Mouse (Mus musculus) thymus, adult 2 months (tissue): ENCODE data around the gene Klf15. TPM values are rescaled to one million over a fixed set of nuclear protein-coding genes. Genes with fewer than 3 reads are reported as not detected.

ENCODE experiments used
- DNase-seq: peaks from one replicate; pipeline ENCODE4 v3.0.0; 2021
- H3K27ac ChIP-seq: fragments of 200-500 bp; 2 replicates; pipeline ENCODE4 v1.5.1; 2012; ENCODE audit warnings: low read length, control low read depth; ENCODE audit not compliant: control insufficient read depth, insufficient read depth
- H3K27me3 ChIP-seq: fragments of 200-500 bp; 2 replicates; pipeline ENCODE4 v1.6.1; 2012; ENCODE audit warnings: mild to moderate bottlenecking, low read length, moderate library complexity, mixed read lengths; ENCODE audit not compliant: control insufficient read depth, insufficient read depth
- H3K36me3 ChIP-seq: fragments of 200-500 bp; 2 replicates; pipeline ENCODE4 v1.6.1; 2012; ENCODE audit warnings: mild to moderate bottlenecking, low read length, moderate library complexity; ENCODE audit not compliant: control insufficient read depth, insufficient read depth
- H3K4me1 ChIP-seq: fragments of 200-500 bp; replicated peaks from 2 replicates; pipeline ENCODE4 v1.6.1; 2012; ENCODE audit warnings: low read length; ENCODE audit not compliant: control insufficient read depth, insufficient read depth
- H3K4me3 ChIP-seq: fragments of 200-500 bp; 2 replicates; pipeline ENCODE4 v1.5.1; 2012; ENCODE audit warnings: mild to moderate bottlenecking, low read length, control low read depth, moderate library complexity; ENCODE audit not compliant: control insufficient read depth, insufficient read depth
- CTCF ChIP-seq: fragments of 200-500 bp; IDR thresholded peaks from 2 replicates; pipeline ENCODE4 v1.5.1; 2012; ENCODE audit warnings: mild to moderate bottlenecking, control low read depth, low read length, moderate library complexity, borderline replicate concordance; ENCODE audit not compliant: control insufficient read depth, poor library complexity, insufficient read depth; ENCODE audit errors: extremely low read depth
- POLR2A ChIP-seq: fragments of 200-500 bp; IDR thresholded peaks from 2 replicates; pipeline ENCODE4 v1.6.1; 2012; ENCODE audit warnings: mild to moderate bottlenecking, low read length, control low read depth, moderate library complexity; ENCODE audit not compliant: control insufficient read depth, poor library complexity, insufficient read depth; ENCODE audit errors: extremely low read depth
- WGBS: fragments of 180-500 bp; shearing (Covaris S2); methylation state at CpG from one replicate; pipeline ENCODE4 v1.1.7; 2018; 5-methylcytosine and 5-hydroxymethylcytosine counted together
- polyA plus RNA-seq: library from polyadenylated mRNA; depleted of rRNA; stranded (reverse); fragments of >200 nt; gene quantifications from 2 replicates; pipeline ENCODE4 v1.2.3, GENCODE M21; 2012; rRNA removed

Klf15 gene
- polyA plus RNA-seq: 18.6 and 23.8 TPM in 2 replicates

DNA sequence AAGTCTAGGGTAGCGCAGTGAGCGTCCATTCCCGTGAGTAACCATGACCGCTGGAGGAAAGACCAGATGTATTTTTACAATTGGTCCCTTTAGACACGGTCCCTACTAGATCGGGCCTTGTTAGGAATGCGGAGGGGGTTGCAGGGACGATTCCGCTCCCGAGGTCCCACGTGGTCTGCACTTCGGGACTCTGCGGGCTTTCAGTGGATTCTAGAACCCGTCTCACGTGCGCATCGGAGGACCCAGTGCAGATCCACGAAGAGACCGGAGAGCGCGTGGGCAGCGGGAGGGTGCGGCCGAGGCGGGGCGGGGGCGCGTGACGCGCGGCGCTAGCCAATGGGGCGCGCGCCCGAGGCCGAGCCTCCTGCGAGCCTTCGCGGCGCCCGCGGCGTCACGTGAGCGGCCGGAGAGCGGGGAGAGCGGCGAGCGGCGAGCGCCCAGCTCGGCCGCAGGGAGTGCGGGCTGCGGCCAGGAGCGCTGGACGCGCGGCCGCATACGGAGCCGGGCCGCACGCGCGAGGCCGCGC is at the start of gene Klf15:
TSS of gene Klf15 (plus strand) at position 396 of the 526 bp plus-strand sequence.
- WGBS: 3% methylated on average over 67 of the region's 70 CpGs
- Histone ChIP-seq H3K27ac (no peak within 1 kb of the TSS), H3K4me1 (0 out of 2 replicates have a peak, but pooled peaks cover 6% of the 10 kb centered on the region), H3K4me3 (peak within 1 kb of the TSS; percentile 15), H3K36me3 (no peaks in the 10 kb centered on the region), H3K27me3 (no peaks in the 10 kb centered on the region; the same call in 1 of the 2 replicates)
- DNase-seq: no peak
- TF ChIP-seq CTCF (no peak), POLR2A (no peak)

DNA sequence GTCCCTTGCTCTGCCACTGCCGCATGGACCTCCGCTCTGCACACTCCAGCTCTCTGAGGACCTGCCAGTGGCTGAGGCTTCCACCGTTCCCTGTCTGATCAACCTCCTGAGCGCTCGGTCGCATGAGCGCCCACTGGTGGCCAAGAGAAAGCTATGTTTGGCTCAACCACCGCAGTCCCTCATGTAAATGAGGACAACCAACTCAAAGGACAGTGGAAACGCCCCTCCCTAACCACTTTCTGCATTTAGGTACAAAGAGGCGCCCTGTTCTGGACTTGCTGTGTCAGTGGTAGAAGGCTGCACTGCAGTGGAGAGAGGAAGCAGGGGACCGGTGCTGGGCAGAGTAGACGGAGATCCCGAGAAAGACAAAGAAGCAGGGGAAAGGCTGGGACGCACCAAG is 39.8 kb upstream of the Klf15 start:
- Histone ChIP-seq H3K36me3 (no peaks in the 10 kb centered on the region), H3K4me1 (peaks cover 5% of the 10 kb centered on the region), H3K27ac (no peak overlapping the region), H3K27me3 (no peaks in the 10 kb centered on the region; the same call in 1 of the 2 replicates), H3K4me3 (no peak overlapping the region; the same call in 1 of the 2 replicates)
- TF ChIP-seq POLR2A (no peak), CTCF (peak; percentile 94)
- DNase-seq: peak; percentile 77
- WGBS: 4% methylated on average over 14 of the region's 14 CpGs

GRCm38 (mm10) chr6:90425361-90425760 is 37.0 kb upstream of the Klf15 start:
- Histone ChIP-seq H3K27ac (no peak overlapping the region), H3K27me3 (no peaks in the 10 kb centered on the region; the same call in 1 of the 2 replicates), H3K4me3 (no peak overlapping the region), H3K4me1 (peaks cover 10% of the 10 kb centered on the region), H3K36me3 (no peaks in the 10 kb centered on the region)
- no peak for TF ChIP-seq POLR2A
- no peak for TF ChIP-seq CTCF
- WGBS: 93% methylated on average over 3 of the region's 3 CpGs
- no peak for DNase-seq

DNA sequence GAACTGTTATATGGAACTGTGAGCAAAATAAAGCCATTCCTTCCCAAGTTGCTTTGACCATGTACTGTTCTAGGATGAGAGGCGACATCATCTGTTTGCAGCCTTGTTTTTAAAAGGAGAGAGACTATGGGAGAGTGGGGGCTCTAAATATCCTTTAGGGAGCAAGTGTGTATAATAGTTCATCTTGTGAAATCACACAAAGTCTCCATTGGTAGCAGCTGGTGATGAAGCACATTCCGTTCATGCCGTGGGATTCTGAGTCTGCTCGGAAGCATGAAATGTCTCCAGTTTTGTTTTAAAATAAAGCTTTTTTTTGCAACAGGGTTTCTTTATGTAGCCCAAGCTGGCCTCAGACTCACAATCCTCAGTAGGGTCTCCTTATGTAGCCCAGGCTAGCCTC is 36.4 kb upstream of the Klf15 start:
- Histone ChIP-seq H3K4me1 (peaks cover 10% of the 10 kb centered on the region), H3K36me3 (no peaks in the 10 kb centered on the region), H3K4me3 (no peak overlapping the region), H3K27ac (no peak overlapping the region), H3K27me3 (no peaks in the 10 kb centered on the region; the same call in 1 of the 2 replicates)
- TF ChIP-seq POLR2A (no peak), CTCF (no peak)
- DNase-seq: no peak
- WGBS: 96% methylated on average over 4 of the region's 4 CpGs

DNA sequence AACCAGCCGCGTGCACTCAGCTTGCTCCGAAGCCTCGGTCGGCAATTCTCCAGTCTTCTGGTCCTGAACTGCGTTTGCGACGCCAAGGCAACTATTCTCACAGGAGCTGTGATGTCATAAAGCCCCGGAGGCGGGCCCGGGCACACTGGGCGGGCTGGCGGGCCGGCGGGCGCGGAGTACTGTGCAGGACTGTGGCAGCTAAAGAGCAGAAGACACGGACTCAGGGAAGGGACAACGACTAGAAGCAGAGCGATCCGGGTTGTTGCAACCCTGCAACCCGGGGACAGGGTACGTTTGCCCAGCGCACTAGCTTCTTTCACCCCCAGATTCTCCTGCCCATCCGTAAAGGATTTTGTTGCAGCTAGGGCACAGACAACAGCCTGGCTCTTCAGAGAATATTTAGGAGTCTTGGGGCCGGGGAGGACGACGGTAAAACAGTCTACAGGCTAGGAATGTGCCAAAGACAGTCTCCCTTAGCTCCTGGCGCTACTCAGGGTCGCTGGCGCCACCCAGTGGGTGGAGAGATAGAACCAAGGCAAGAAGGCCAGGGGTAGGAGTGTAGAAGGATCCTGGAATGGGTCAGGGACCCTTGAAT is 33.9 kb upstream of the Klf15 start, which contains the start of gene Cfap100:
TSS of gene Cfap100 (minus strand) at position 418 of the 595 bp plus-strand sequence.
- no peaks in the 10 kb centered on the region for H3K36me3 ChIP-seq
- no peaks in the 10 kb centered on the region; the same call in 1 of the 2 replicates for H3K27me3 ChIP-seq
- peak within 1 kb of the TSS; percentile 8; the same call in 1 of the 2 replicates for H3K4me3 ChIP-seq
- TF ChIP-seq POLR2A: no peak
- no peak for TF ChIP-seq CTCF
- peak; percentile 43 for DNase-seq
- peaks cover 6% of the 10 kb centered on the region; the same call in 1 of the 2 replicates for H3K4me1 ChIP-seq
- WGBS: 2% methylated on average over 31 of the region's 31 CpGs
- no peak within 1 kb of the TSS for H3K27ac ChIP-seq

DNA sequence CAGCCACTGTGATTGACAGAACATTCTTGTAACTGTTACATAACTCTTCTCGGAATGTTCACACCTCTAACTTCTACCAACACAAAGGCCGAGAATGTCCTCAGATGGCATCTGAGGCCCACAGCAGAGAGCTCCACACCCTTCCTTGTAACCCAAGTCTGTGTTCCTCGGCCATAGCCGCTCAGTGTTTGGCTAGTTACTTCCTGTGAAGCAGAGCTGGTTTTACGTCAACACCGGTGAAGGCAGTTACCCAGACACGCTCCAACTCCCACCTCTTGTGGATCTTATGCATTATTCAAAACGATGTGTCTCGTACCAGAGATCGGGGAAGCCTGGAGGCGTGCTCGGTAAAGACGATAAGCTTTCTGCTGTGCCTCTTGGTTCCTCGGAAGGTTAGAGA is 32.5 kb upstream of the Klf15 start:
- DNase-seq: no peak
- Histone ChIP-seq H3K36me3 (no peaks in the 10 kb centered on the region), H3K27me3 (no peaks in the 10 kb centered on the region; the same call in 1 of the 2 replicates), H3K4me1 (peaks cover 6% of the 10 kb centered on the region; the same call in 1 of the 2 replicates), H3K27ac (no peak overlapping the region), H3K4me3 (no peak overlapping the region)
- TF ChIP-seq CTCF (no peak), POLR2A (no peak)
- WGBS: 91% methylated on average over 14 of the region's 14 CpGs
